Mouse (Mus musculus): ENCODE data around the gene Lmf1. TPM values are rescaled to one million over a fixed set of nuclear protein-coding genes. Genes with fewer than 3 reads are reported as not detected.

Lmf1 gene
- polyA plus RNA-seq, 1 experiment from 2014 or later: 26.2 TPM

DNA sequence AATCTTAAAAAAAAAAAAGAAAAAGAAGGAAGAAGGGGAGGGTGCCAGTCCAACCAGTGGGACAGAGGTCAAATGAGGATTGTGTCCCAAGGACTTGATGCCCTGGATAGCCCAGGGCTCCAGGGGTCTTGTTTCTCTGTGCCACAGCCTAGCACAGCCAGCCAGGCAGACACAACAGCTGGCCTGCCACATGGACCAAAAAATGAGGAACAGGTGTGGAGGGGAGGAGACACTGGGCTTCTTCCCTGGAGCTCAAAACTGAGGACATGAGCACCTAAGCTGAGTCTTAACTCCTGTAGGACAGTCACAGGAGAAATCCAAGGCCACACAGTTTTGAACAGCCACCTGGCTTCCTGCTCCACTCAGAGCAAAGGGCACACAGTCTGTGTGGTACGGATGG is 117.4 kb downstream of the Lmf1 start:
- Histone ChIP-seq H3K4me3 (no peak overlapping the region), H3K27ac (no peak overlapping the region), H3K9me3 (replicated peaks) (no peaks in the 10 kb centered on the region), H3K9ac (no peak overlapping the region), H3K4me1 (no peaks in the 10 kb centered on the region), H3K4me2 (replicated peaks) (no peak overlapping the region), H3K36me3 (no peaks in the 10 kb centered on the region), H3K27me3 (peaks cover 4% of the 10 kb centered on the region; the same call in 1 of the 2 replicates)
- 53% methylated on average over 1 of the region's 1 CpGs for WGBS
- no peak for ATAC-seq (ENCODE audit: low FRiP score)

DNA sequence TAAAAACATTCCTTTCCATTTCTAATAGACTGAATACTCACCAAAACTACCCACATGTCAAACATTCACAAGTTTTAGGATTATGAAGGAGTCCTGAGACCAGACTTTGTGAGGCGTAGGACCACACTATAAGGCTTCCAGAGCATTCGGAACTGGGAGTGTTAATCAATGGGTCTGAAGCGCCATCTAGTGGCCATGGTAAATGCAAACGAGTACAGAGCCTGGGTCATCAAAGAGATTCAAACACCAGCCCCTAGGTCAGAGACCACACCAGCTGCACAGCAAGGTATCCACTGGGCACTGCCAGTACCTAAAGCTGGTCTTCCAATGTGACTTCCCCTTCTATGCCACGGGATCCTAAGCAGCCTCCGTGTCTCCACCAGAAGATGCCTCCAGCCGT is 119.6 kb downstream of the Lmf1 start:
- H3K36me3 ChIP-seq: no peaks in the 10 kb centered on the region
- ATAC-seq (ENCODE audit: low FRiP score): no peak
- H3K9ac ChIP-seq: no peak overlapping the region
- H3K27me3 ChIP-seq: peaks cover 4% of the 10 kb centered on the region; the same call in 1 of the 2 replicates
- no peaks in the 10 kb centered on the region for H3K9me3 ChIP-seq (replicated peaks)
- H3K27ac ChIP-seq: no peak overlapping the region
- no peaks in the 10 kb centered on the region for H3K4me1 ChIP-seq
- H3K4me2 ChIP-seq (replicated peaks): no peak overlapping the region
- 16% methylated on average over 7 of the region's 7 CpGs for WGBS
- no peak overlapping the region for H3K4me3 ChIP-seq

DNA sequence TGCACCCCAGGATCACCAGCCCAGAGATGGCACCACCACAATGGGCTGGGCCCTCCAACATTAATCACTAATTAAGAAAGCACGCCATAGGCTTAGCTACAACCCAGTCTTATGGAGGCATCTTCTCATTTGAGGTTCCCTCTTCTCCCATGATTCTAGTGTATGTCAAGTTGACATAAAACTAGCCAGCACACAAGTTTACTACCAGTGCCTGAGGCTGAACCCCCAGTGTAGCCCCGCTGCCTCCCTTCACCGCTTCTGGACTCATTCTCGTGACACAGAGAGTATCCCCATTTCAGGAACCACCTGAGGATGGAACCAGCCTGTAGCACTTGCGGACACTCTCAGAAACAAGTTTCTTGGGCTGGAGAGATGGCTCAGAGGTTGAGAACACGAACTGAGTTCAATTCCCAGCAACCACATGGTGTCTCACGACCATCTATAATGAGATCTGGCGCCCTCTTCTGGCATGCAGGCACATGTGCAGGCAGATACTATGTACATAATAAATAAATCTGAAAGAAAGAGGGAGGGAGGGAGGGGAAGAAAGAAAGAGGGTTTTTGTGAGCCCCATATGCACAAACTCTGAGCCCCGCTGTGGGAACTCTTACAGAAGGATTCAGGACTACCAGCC is 122.1 kb downstream of the Lmf1 start:
- Histone ChIP-seq H3K4me2 (replicated peaks) (no peak overlapping the region), H3K4me1 (no peaks in the 10 kb centered on the region), H3K36me3 (no peaks in the 10 kb centered on the region), H3K9ac (no peak overlapping the region), H3K9me3 (replicated peaks) (no peaks in the 10 kb centered on the region), H3K4me3 (no peak overlapping the region), H3K27me3 (peaks cover 4% of the 10 kb centered on the region; the same call in 1 of the 2 replicates), H3K27ac (no peak overlapping the region)
- WGBS: 61% methylated on average over 9 of the region's 9 CpGs
- no peak for ATAC-seq (ENCODE audit: low FRiP score)

DNA sequence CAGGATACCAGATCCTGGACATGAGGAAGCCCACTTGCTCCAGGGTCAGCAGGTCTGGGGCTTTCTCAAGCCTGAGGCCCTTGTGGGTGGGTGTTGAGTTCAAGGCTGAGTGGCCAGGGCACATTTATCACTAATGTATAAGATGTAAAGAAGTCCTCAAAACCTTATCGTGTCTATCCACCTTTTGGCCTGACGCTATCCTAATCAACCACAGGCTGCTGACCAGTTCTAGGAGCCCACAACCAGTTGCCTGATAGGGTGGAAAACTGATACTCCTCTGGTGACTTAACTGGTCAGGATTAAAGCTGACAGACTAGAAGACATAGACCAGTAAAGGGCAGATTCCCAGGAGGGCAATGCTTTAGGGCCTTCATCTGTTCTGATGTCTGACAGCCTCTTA is 131.1 kb downstream of the Lmf1 start:
- H3K9me3 ChIP-seq (replicated peaks): 0 out of 2 replicates have a peak, but pooled peaks cover 3% of the 10 kb centered on the region
- 93% methylated on average over 2 of the region's 2 CpGs for WGBS
- no peak overlapping the region for H3K27ac ChIP-seq
- no peaks in the 10 kb centered on the region for H3K36me3 ChIP-seq
- H3K4me3 ChIP-seq: no peak overlapping the region
- H3K9ac ChIP-seq: no peak overlapping the region
- peaks cover 5% of the 10 kb centered on the region; the same call in 1 of the 2 replicates for H3K27me3 ChIP-seq
- ATAC-seq (ENCODE audit: low FRiP score): no peak
- no peaks in the 10 kb centered on the region for H3K4me1 ChIP-seq
- no peak overlapping the region for H3K4me2 ChIP-seq (replicated peaks)

DNA sequence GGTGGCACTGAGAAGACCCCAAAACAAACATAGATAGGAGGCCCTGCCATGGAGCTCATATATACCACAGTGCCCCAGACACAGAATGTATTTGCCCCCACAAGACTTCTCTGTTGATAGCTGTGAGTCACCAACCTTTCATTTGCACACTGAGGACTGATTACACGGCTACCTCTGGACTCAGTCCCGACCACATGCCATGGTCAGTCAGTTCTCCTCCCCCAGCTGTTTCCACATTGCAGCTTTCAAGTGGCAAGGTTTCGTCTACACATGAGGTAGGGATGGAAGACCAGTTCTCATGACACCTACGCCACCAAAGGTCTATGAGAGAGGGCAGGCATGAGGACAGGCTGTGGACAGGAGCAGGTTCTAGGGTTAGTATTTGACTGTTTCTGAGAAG is 132.3 kb downstream of the Lmf1 start:
- Histone ChIP-seq H3K36me3 (no peaks in the 10 kb centered on the region), H3K4me3 (no peak overlapping the region), H3K27me3 (peaks cover 16% of the 10 kb centered on the region), H3K9ac (no peak overlapping the region), H3K9me3 (replicated peaks) (0 out of 2 replicates have a peak, but pooled peaks cover 3% of the 10 kb centered on the region), H3K27ac (no peak overlapping the region), H3K4me1 (0 out of 2 replicates have a peak, but pooled peaks cover under 1% of the 10 kb centered on the region), H3K4me2 (replicated peaks) (no peak overlapping the region)
- no peak for ATAC-seq (ENCODE audit: low FRiP score)
- WGBS: 85% methylated on average over 4 of the region's 4 CpGs

Other genes starting within 250 kb of the Lmf1 start
- gene Tpsab1, start 233.5 kb upstream of the Lmf1 start, polyA plus RNA-seq (2016; fragmentation: Nextera tagmentation; extraction: Ambion mirVana): not detected in 2 replicates
- gene Tpsb2, start 212.8 kb upstream of the Lmf1 start, polyA plus RNA-seq (2016; fragmentation: Nextera tagmentation; extraction: Ambion mirVana): not detected in 2 replicates
- 0.86 TPM in 1 of 2 replicates, not detected in the other for gene Tpsg1, start 209.8 kb upstream of the Lmf1 start, polyA plus RNA-seq (2016; fragmentation: Nextera tagmentation; extraction: Ambion mirVana)
- 12.5 and 12.7 TPM in 2 replicates for gene Cacna1h, start 145.3 kb upstream of the Lmf1 start, polyA plus RNA-seq (2016; fragmentation: Nextera tagmentation; extraction: Ambion mirVana)
- gene Tekt4, start 124.5 kb upstream of the Lmf1 start, polyA plus RNA-seq (2016; fragmentation: Nextera tagmentation; extraction: Ambion mirVana): 1.0 and 1.7 TPM in 2 replicates
- 0.14 TPM in 1 of 2 replicates, not detected in the other for gene Sstr5, start 81.8 kb upstream of the Lmf1 start, polyA plus RNA-seq (2016; fragmentation: Nextera tagmentation; extraction: Ambion mirVana)
- gene Sox8, start 8.4 kb upstream of the Lmf1 start, polyA plus RNA-seq (2016; fragmentation: Nextera tagmentation; extraction: Ambion mirVana): 11.8 and 12.7 TPM in 2 replicates
- 0.54 and 0.77 TPM in 2 replicates for gene Gng13, start 138.1 kb downstream of the Lmf1 start, polyA plus RNA-seq (2016; fragmentation: Nextera tagmentation; extraction: Ambion mirVana)
- gene Chtf18, start 148.3 kb downstream of the Lmf1 start, polyA plus RNA-seq (2016; fragmentation: Nextera tagmentation; extraction: Ambion mirVana): 21.4 and 26.8 TPM in 2 replicates
- gene Rpusd1, start 148.6 kb downstream of the Lmf1 start, polyA plus RNA-seq (2016; fragmentation: Nextera tagmentation; extraction: Ambion mirVana): 19.3 and 20.3 TPM in 2 replicates
- gene Mslnl, start 157.0 kb downstream of the Lmf1 start, polyA plus RNA-seq (2016; fragmentation: Nextera tagmentation; extraction: Ambion mirVana): not detected in 2 replicates
- gene Msln, start 175.3 kb downstream of the Lmf1 start, polyA plus RNA-seq (2016; fragmentation: Nextera tagmentation; extraction: Ambion mirVana): 0.75 TPM in 1 of 2 replicates, not detected in the other
- gene Narfl, start 194.7 kb downstream of the Lmf1 start, polyA plus RNA-seq (2016; fragmentation: Nextera tagmentation; extraction: Ambion mirVana): 25.1 and 26.8 TPM in 2 replicates
- 98.4 and 105 TPM in 2 replicates for gene Haghl, start 206.6 kb downstream of the Lmf1 start, polyA plus RNA-seq (2016; fragmentation: Nextera tagmentation; extraction: Ambion mirVana)
- gene Ccdc78, start 207.5 kb downstream of the Lmf1 start, polyA plus RNA-seq (2016; fragmentation: Nextera tagmentation; extraction: Ambion mirVana): 0.40 and 0.63 TPM in 2 replicates
- gene Fam173a, start 213.8 kb downstream of the Lmf1 start, polyA plus RNA-seq (2016; fragmentation: Nextera tagmentation; extraction: Ambion mirVana): 69.7 and 76.0 TPM in 2 replicates
- gene AC134908.4, start 216.6 kb downstream of the Lmf1 start, polyA plus RNA-seq (2016; fragmentation: Nextera tagmentation; extraction: Ambion mirVana): 0.98 TPM in 1 of 2 replicates, not detected in the other
- gene Metrn, start 218.1 kb downstream of the Lmf1 start, polyA plus RNA-seq (2016; fragmentation: Nextera tagmentation; extraction: Ambion mirVana): 62.2 and 71.0 TPM in 2 replicates
- gene Fbxl16, start 230.0 kb downstream of the Lmf1 start, polyA plus RNA-seq (2016; fragmentation: Nextera tagmentation; extraction: Ambion mirVana): 22.8 and 23.5 TPM in 2 replicates
- 25.9 and 27.0 TPM in 2 replicates for gene Wdr24, start 244.5 kb downstream of the Lmf1 start, polyA plus RNA-seq (2016; fragmentation: Nextera tagmentation; extraction: Ambion mirVana)
- gene Jmjd8, start 249.8 kb downstream of the Lmf1 start, polyA plus RNA-seq (2016; fragmentation: Nextera tagmentation; extraction: Ambion mirVana): 64.0 and 64.7 TPM in 2 replicates